Mouse (Mus musculus): ENCODE results near the gene Padi2.

GRCm38 (mm10) chr4:140904776-140905425 is 1.2 kb upstream of the Padi2 start:
- TF ChIP-seq GATA1 (IDR thresholded peaks at IDR 0.05; ENCODE audit: low read length) (no peak), TAL1 (IDR thresholded peaks at IDR 0.05; ENCODE audit: low read length) (no peak)
